Mouse (Mus musculus) layer of hippocampus, postnatal 10 days (tissue): ENCODE measurements around the gene Gm21897. TPM values are rescaled to one million over a fixed set of nuclear protein-coding genes. Genes with fewer than 3 reads are reported as not detected.
A peak's percentile ranks its signal among the peaks of the same experiment; 100 is the strongest.
"Not testable (repeated sequence)": the region's sequence is repeated elsewhere in the genome, so short reads cannot be mapped to it uniquely, and the experiment has no call there.

ENCODE experiments used
- DNase-seq, 2 experiments: peaks; one replicate each; pipeline ENCODE4 v3.0.0; 2021; ENCODE audit warnings: low spot score in 2 of 2
- long read RNA-seq: library from polyadenylated mRNA; stranded (forward); transcript quantifications from one replicate; pipeline ENCODE4 v2.0.0, GENCODE M21; 2023
- total RNA-seq, 2 experiments: library from RNA; stranded (reverse); gene quantifications; 2 replicates each; pipeline ENCODE4 v1.2.3; 2021

Gene Gm21897
- total RNA-seq, result not detected
- long read RNA-seq, result 0 reads

GRCm38 (mm10) chr16:15317158-15317557, at the start of gene Gm21897:
TSS of gene Gm21897 (plus strand) at chr16:15317458.
- not testable (repeated sequence) for DNase-seq

- DNase-seq, result no peak
Observed at GRCm38 (mm10) chr16:15272291-15272690, 45.0 kb upstream of the Gm21897 start.

DNA sequence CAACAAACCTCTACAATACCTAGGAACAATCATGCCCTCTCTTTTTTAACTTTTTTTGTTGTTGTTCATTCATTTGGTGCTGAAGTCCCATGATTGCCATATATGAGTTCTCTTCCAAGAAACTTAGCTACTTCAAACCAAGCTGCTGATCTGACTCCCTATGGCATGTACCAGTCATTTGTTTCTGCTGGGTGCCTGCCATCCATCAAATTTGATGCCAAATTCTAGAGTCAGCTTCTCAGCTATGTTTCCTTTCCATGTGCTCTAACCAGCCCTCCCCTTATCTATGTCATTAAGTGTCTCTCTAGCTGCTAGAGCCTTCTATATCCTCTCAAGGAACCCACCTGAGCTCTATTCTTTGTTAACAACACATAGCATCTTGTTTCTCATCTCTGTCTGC, 39.8 kb upstream of the Gm21897 start:
- DNase-seq, result no peak

GRCm38 (mm10) chr16:15293041-15293440, 24.2 kb upstream of the Gm21897 start:
- no peak for DNase-seq

DNA sequence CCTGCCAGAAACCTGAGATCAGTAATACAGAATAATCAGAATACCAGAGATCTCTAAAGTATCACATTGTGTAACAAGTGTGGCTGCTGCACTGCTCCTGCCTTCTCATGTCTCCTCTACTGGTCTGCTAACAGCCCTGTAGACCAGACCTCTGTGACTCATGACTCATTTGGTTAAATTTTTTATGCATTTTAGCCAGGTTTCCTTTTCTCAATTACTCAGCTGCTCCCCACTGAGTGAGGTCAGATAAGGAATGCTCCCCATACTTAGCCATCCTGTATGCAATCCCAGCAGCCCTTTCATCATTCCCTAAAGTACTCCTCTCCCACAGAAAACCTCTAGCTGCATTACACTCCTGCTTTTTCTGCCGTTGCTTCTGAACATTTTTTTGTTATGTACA, 23.0 kb upstream of the Gm21897 start:
- DNase-seq, result no peak

GRCm38 (mm10) chr16:15294911-15295659, 22.2 kb upstream of the Gm21897 start:
- peak; percentile 21 to 34 for DNase-seq

DNA sequence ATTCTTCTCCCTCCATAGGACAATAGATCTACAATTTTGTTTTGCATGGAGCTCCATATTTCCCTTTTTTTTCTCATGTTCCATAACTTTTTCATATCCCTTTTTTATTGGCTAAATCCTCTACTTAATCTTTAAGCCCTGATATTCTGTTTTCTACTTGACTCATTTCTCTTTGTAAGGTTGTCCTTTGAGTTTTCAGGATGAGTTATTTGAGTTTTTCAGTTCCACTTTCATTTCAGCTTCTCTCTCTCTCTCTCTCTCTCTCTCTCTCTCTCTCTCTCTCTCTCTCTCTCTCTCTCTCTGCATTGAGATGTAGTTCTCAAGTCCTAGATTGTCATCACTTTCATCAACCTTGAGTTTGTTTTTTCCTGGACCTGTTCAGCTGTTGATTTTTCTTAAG, 17.3 kb downstream of the Gm21897 start:
- no peak for DNase-seq

GRCm38 (mm10) chr16:15339051-15339450, 21.8 kb downstream of the Gm21897 start:
- DNase-seq, result no peak

DNA sequence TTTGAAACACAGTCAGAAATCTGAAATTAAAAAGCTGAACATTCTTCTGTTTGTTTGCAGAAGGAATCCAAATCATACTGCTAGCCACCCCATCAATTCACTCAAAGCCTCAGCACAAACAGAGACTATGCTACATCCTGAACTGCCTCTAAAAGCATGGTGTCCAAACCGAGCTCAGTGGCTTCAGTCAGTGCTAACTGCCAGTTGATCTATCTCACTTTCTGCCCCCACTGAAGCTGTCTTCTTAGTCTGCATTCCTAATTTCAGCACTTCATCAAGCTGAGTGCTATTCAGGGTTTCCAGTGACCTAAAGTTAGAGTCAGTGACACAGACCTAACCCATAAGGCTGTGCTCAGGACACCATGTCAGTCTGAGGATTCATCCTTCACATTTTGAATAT, 28.8 kb downstream of the Gm21897 start:
- DNase-seq, result no peak

DNA sequence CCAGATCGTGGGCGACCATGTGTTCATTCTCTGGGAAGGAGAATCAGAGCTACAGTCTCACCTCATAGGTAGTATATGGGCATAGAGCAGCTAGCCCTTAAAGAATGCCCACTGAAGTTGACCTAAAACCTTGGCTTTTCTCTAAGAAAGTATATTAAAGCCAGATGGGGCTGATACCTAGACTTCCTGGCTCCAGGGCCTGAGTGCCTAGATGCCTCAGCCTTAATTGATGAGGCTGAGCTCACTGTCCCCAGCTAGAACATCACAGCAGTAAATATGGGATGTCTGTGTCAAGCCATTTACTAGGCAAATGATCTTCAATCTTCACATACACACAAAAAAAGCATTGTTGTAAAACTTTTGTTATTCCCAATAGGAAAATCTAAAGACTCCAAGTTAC, 32.1 kb downstream of the Gm21897 start:
- DNase-seq, result no peak

GRCm38 (mm10) chr16:15351301-15351700, 34.0 kb downstream of the Gm21897 start:
- DNase-seq, result no peak

- DNase-seq, result no peak
Observed at GRCm38 (mm10) chr16:15352320-15352719, 35.1 kb downstream of the Gm21897 start.

DNA sequence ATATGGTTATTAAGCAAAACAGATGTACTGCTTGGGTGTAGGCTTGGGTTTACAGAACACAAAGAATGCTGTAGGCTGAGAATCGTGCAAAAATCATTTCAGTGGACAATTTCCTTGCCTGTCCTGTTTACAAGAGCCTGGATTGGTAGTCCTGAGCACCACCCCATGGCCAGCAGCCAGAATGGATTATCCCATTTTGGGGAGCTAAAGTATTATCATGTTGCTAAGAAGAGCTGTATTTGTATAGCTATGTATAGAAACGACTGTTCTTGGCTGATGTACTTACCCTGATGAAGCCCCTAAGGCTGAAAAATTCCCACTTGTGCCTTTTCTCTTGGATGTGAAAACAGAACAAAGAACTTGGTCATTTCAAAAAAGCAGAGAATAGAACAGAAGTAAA, 37.6 kb downstream of the Gm21897 start:
- DNase-seq, result no peak

DNA sequence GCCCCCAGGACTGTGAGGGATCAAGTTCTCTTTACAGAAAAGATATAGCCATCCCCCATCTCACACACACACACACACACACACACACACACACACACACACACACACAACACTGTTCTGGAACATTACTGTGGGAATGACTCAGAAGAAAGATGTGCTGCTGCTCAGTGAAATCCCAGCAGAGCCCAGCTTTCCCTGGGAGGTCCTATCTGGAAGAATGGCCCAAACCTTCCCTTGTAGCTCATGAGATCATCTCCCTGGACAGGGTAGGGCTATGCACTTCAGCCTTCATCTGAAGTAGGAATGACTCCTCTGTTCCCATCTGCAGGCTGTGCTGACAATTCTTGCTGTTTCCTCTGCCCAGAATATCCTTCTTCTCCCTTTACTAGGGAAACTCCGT, 38.1 kb downstream of the Gm21897 start:
- no peak for DNase-seq

DNA sequence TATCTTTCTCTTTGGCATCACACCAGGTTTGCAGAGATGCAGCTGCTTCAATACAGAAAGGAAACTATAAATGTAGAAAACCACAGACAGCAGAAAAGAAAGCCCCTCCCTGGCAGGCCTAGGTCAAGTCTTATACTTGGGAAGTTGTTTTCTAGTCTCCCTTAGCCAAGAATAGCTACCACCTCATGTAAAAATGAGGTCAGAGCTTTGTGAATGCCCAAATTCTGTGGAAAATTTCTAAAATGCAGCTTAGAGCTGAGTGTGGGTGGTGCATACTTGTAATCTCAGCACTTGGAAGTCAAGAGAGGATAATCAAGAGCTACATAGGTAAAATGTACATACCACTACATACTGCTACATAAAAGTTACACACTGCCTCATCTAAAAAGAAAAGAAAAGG, 40.5 kb downstream of the Gm21897 start:
- no peak for DNase-seq

- DNase-seq, result no peak
Observed at GRCm38 (mm10) chr16:15359110-15359782, 42.0 kb downstream of the Gm21897 start.

GRCm38 (mm10) chr16:15360825-15361224, 43.6 kb downstream of the Gm21897 start:
- no peak for DNase-seq
